Mouse (Mus musculus): ENCODE measurements around the gene Gadd45a.

GRCm38 (mm10) chr6:67036837-67037628 lies at the start of gene Gadd45a:
- TF ChIP-seq CTCF (IDR thresholded peaks at IDR 0.05; ENCODE audit: low read depth): peak; percentile 31
- peak; percentile 72; the same call in 1 of the 2 replicates for TF ChIP-seq EP300 (IDR thresholded peaks at IDR 0.05; ENCODE audit: low read depth)
